Mouse (Mus musculus): ENCODE results near the gene 9530053A07Rik. TPM values are rescaled to one million over a fixed set of nuclear protein-coding genes. Genes with fewer than 3 reads are reported as not detected.

9530053A07Rik gene
- polyA plus RNA-seq, 1 experiment from 2014 or later, result 0.01 TPM

DNA sequence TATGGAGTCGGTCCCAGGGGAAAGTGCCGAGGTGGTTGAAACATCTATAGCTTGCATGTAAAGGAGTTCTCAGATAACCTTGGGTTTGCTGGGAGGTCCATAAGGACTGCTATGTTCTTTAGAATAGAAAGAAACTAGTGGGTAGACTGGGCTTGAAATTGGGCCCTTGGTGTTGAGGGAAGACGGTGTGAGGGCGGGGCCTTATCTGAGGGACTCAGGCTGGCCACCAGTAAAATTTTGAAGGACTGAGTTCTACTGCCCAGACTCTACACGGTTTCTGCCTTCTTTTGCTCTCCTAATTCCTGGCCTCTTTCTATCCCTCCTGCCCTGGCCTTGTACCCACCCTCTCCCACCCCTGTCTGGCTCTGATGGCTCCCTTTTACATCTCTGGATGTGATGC lies 51.6 kb downstream of the 9530053A07Rik start:
- no peak for ATAC-seq (ENCODE audit: low read depth)
- Histone ChIP-seq H3K9ac (ENCODE audit: low read depth, low read length) (peak overlapping the region; percentile 90), H3K4me1 (ENCODE audit: control insufficient read depth, insufficient read depth, low read length) (peaks cover 6% of the 10 kb centered on the region; the same call in 1 of the 2 replicates), H3K4me3 (ENCODE audit: low read depth, low read length) (peak overlapping the region; percentile 95), H3K27me3 (replicated peaks; ENCODE audit: control insufficient read depth, insufficient read depth, low read length) (no peaks in the 10 kb centered on the region), H3K27ac (replicated peaks; ENCODE audit: low read depth, low read length) (no peak overlapping the region), H3K4me2 (ENCODE audit: low read depth, low read length) (peak overlapping the region; percentile 81), H3K9me3 (ENCODE audit: control insufficient read depth, low read length) (no peaks in the 10 kb centered on the region), H3K36me3 (ENCODE audit: control insufficient read depth, insufficient read depth, low read length) (peaks cover 75% of the 10 kb centered on the region)
- DNase-seq (ENCODE audit: low spot score), result no peak
- 74% methylated on average over 5 of the region's 5 CpGs for WGBS

DNA sequence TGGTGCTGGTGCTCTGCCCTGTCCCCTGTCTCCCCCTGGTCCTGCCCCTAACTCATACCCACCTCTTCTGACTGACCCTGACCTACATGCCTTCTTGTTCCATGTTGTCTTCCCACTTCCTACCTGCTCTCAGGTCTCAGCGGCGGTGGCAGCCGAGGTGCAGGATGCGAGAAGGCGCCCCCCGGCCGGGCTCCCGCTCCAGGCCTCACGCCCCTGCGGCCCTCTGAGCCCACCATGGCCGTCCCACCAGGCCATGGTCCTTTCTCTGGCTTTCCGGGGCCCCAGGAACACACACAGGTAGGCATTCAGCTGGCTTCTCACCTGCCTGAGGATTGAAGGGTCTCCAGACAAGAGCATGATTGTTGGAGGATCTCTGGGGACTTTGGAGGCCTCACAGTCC lies 52.1 kb downstream of the 9530053A07Rik start:
- peaks cover 6% of the 10 kb centered on the region; the same call in 1 of the 2 replicates for H3K4me1 ChIP-seq (ENCODE audit: control insufficient read depth, insufficient read depth, low read length)
- DNase-seq (ENCODE audit: low spot score) (no peak), ATAC-seq (ENCODE audit: low read depth) (no peak)
- peak overlapping the region; percentile 81; the same call in 1 of the 2 replicates for H3K4me2 ChIP-seq (ENCODE audit: low read depth, low read length)
- 0 out of 2 replicates have a peak overlapping the region, but pooled peaks have one; percentile 90 for H3K9ac ChIP-seq (ENCODE audit: low read depth, low read length)
- H3K36me3 ChIP-seq (ENCODE audit: control insufficient read depth, insufficient read depth, low read length), result peaks cover 75% of the 10 kb centered on the region
- no peaks in the 10 kb centered on the region for H3K27me3 ChIP-seq (replicated peaks; ENCODE audit: control insufficient read depth, insufficient read depth, low read length)
- no peak overlapping the region for H3K27ac ChIP-seq (replicated peaks; ENCODE audit: low read depth, low read length)
- H3K9me3 ChIP-seq (ENCODE audit: control insufficient read depth, low read length), result no peaks in the 10 kb centered on the region
- 98% methylated on average over 12 of the region's 12 CpGs for WGBS
- no peak overlapping the region for H3K4me3 ChIP-seq (ENCODE audit: low read depth, low read length)

DNA sequence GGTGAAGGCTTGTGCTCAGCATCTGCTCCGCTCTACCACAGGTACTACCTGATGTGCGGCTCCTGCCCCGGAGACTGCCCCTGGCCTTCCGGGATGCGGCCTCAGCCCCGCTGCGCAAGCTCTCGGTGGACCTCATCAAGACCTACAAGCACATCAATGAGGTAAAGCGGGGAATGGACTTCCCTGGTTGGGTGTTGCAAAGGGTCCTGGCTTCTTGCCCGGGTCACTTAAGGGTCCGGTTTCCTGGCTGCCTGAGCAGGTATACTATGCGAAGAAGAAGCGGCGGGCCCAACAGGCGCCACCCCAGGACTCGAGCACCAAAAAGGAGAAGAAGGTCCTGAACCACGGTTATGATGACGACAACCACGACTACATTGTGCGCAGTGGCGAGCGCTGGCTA lies 53.1 kb downstream of the 9530053A07Rik start:
- Histone ChIP-seq H3K9ac (ENCODE audit: low read depth, low read length) (no peak overlapping the region), H3K36me3 (ENCODE audit: control insufficient read depth, insufficient read depth, low read length) (peaks cover 75% of the 10 kb centered on the region), H3K9me3 (ENCODE audit: control insufficient read depth, low read length) (no peaks in the 10 kb centered on the region), H3K4me3 (ENCODE audit: low read depth, low read length) (no peak overlapping the region), H3K27me3 (replicated peaks; ENCODE audit: control insufficient read depth, insufficient read depth, low read length) (no peaks in the 10 kb centered on the region), H3K4me2 (ENCODE audit: low read depth, low read length) (no peak overlapping the region), H3K4me1 (ENCODE audit: control insufficient read depth, insufficient read depth, low read length) (peaks cover 6% of the 10 kb centered on the region; the same call in 1 of the 2 replicates), H3K27ac (replicated peaks; ENCODE audit: low read depth, low read length) (no peak overlapping the region)
- ATAC-seq (ENCODE audit: low read depth), result no peak
- WGBS, result 97% methylated on average over 22 of the region's 22 CpGs
- no peak for DNase-seq (ENCODE audit: low spot score)

DNA sequence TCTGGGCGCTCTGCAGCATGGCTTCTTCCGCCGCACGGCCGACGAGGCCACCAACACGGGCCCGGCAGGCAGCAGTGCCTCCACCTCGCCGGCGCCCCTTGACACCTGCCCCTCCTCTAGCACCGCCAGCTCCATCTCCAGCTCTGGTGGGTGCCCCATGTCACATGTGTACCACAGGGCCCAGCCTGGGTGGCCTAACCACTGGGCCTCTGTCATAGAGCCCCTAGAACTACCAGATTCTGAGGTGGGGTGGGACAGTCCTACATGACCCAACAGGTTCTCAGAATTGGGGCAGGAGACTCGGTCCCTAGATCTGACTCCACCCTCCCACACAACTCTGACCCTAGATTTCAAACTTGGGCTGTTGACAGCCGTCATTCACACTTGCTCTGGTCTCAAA lies 56.6 kb downstream of the 9530053A07Rik start:
- no peaks in the 10 kb centered on the region for H3K4me1 ChIP-seq (ENCODE audit: control insufficient read depth, insufficient read depth, low read length)
- ATAC-seq (ENCODE audit: low read depth) (no peak), DNase-seq (ENCODE audit: low spot score) (no peak)
- WGBS, result 94% methylated on average over 13 of the region's 14 CpGs
- H3K9me3 ChIP-seq (ENCODE audit: control insufficient read depth, low read length), result no peaks in the 10 kb centered on the region
- no peak overlapping the region for H3K27ac ChIP-seq (replicated peaks; ENCODE audit: low read depth, low read length)
- no peak overlapping the region for H3K9ac ChIP-seq (ENCODE audit: low read depth, low read length)
- no peak overlapping the region for H3K4me2 ChIP-seq (ENCODE audit: low read depth, low read length)
- no peaks in the 10 kb centered on the region for H3K27me3 ChIP-seq (replicated peaks; ENCODE audit: control insufficient read depth, insufficient read depth, low read length)
- H3K36me3 ChIP-seq (ENCODE audit: control insufficient read depth, insufficient read depth, low read length), result peaks cover 95% of the 10 kb centered on the region
- no peak overlapping the region for H3K4me3 ChIP-seq (ENCODE audit: low read depth, low read length)

DNA sequence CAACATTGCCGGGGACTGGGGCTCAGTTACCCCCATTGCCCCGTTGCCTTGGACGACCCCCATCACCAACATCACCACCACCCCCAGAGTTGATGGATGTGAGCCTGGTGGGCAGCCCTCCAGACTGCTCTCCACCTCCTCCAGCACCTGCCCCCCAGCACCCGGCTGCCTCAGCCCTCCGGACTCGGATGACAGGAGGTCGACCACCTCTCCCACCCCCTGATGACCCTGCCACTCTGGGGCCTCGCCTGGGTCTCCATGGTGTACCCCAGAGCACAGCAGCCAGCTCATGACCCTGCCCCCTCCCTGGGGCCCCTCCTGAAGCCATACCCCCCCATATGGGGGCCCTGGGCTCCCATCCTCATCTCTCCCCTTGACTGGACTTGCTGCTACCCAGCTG lies 57.4 kb downstream of the 9530053A07Rik start:
- ATAC-seq (ENCODE audit: low read depth), result no peak
- Histone ChIP-seq H3K4me3 (ENCODE audit: low read depth, low read length) (no peak overlapping the region), H3K36me3 (ENCODE audit: control insufficient read depth, insufficient read depth, low read length) (peaks cover 97% of the 10 kb centered on the region), H3K27ac (replicated peaks; ENCODE audit: low read depth, low read length) (no peak overlapping the region), H3K4me2 (ENCODE audit: low read depth, low read length) (no peak overlapping the region), H3K4me1 (ENCODE audit: control insufficient read depth, insufficient read depth, low read length) (no peaks in the 10 kb centered on the region), H3K9me3 (ENCODE audit: control insufficient read depth, low read length) (no peaks in the 10 kb centered on the region), H3K9ac (ENCODE audit: low read depth, low read length) (no peak overlapping the region), H3K27me3 (replicated peaks; ENCODE audit: control insufficient read depth, insufficient read depth, low read length) (no peaks in the 10 kb centered on the region)
- WGBS, result 97% methylated on average over 6 of the region's 8 CpGs
- DNase-seq (ENCODE audit: low spot score), result no peak

DNA sequence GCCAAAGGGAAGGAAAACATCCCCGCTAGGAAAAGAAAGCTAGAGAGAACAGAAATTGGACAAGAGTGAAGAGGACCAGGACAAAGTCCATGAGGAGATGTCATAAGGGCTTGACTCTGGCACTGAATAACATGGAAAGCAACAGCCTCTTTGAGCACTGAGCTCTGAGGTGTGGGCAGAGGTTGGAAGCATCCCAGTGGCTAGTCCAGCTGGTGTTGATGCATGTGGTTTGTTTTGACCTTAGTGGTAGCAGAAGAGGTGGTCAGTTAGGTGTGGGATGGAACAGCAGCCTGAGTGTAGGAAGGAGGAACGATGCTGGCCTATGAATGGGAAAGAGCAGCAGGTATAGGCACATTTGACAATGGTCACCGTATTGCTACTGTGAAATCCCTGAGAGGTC lies 62.2 kb downstream of the 9530053A07Rik start:
- Histone ChIP-seq H3K27ac (replicated peaks; ENCODE audit: low read depth, low read length) (no peak overlapping the region), H3K9ac (ENCODE audit: low read depth, low read length) (no peak overlapping the region), H3K4me1 (ENCODE audit: control insufficient read depth, insufficient read depth, low read length) (no peaks in the 10 kb centered on the region), H3K9me3 (ENCODE audit: control insufficient read depth, low read length) (no peaks in the 10 kb centered on the region), H3K36me3 (ENCODE audit: control insufficient read depth, insufficient read depth, low read length) (peaks cover 72% of the 10 kb centered on the region), H3K4me2 (ENCODE audit: low read depth, low read length) (no peak overlapping the region), H3K4me3 (ENCODE audit: low read depth, low read length) (no peak overlapping the region), H3K27me3 (replicated peaks; ENCODE audit: control insufficient read depth, insufficient read depth, low read length) (no peaks in the 10 kb centered on the region)
- ATAC-seq (ENCODE audit: low read depth), result no peak
- DNase-seq (ENCODE audit: low spot score), result no peak
- WGBS, result 93% methylated on average over 3 of the region's 3 CpGs

DNA sequence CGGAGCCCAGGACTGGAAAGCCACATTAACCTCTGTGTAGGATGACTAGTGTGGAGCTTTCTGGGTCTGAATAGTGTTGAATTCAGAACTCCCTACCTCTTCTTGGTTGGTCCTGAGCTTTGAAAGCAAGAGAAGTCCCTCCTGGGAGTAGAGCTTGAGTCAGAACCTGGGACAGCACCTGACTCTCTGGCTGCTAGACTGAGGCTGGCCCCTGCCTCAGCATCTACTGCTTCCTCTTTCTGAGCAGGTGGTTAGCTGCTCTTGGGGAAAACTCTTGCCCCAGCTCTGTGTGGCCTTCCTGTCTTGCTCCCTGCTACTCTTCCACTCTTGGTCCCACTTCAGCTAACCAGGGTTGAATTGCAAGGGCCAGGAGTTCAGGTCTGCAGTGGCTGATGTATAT lies 62.6 kb downstream of the 9530053A07Rik start:
- no peaks in the 10 kb centered on the region for H3K27me3 ChIP-seq (replicated peaks; ENCODE audit: control insufficient read depth, insufficient read depth, low read length)
- ATAC-seq (ENCODE audit: low read depth) (no peak), DNase-seq (ENCODE audit: low spot score) (no peak)
- H3K4me3 ChIP-seq (ENCODE audit: low read depth, low read length), result no peak overlapping the region
- 93% methylated on average over 1 of the region's 1 CpGs for WGBS
- H3K9ac ChIP-seq (ENCODE audit: low read depth, low read length), result no peak overlapping the region
- no peaks in the 10 kb centered on the region for H3K9me3 ChIP-seq (ENCODE audit: control insufficient read depth, low read length)
- no peak overlapping the region for H3K4me2 ChIP-seq (ENCODE audit: low read depth, low read length)
- H3K27ac ChIP-seq (replicated peaks; ENCODE audit: low read depth, low read length), result no peak overlapping the region
- no peaks in the 10 kb centered on the region for H3K4me1 ChIP-seq (ENCODE audit: control insufficient read depth, insufficient read depth, low read length)
- H3K36me3 ChIP-seq (ENCODE audit: control insufficient read depth, insufficient read depth, low read length), result peaks cover 68% of the 10 kb centered on the region

DNA sequence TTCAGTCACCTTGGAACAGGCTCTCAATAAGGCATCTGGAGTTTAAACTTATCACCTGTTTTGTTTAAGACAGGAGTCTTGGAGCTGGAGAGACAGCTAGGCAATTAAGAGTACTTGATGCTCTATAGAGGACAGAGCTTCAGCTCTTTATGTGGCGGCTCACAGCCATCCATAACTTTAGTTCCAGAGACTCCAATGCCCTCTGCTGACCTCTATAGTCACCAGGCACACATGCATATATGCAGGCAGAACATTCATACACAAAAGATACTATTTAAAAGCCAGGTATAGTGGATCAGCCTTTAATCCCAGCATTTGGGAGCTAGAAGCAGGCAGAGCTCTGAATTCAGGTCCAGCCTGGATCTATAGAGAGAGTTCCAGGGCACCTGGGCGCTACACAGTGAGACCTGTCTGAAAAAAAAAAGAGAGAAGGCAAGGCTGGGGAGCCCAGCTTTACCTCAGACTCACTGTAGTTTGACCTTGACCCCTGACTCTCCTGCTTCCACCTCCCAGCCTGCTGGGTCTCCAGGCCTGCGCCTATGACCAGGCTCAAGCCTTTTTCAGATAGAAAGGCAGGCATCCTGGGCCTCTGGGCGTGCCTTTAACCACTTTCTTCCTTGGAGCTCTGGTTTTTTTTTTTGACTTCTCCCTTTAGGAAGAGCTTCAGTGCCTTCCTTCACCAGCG lies 66.3 kb downstream of the 9530053A07Rik start:
- 90% methylated on average over 5 of the region's 5 CpGs for WGBS
- no peak for ATAC-seq (ENCODE audit: low read depth)
- Histone ChIP-seq H3K9ac (ENCODE audit: low read depth, low read length) (no peak overlapping the region), H3K36me3 (ENCODE audit: control insufficient read depth, insufficient read depth, low read length) (peaks cover 44% of the 10 kb centered on the region), H3K4me1 (ENCODE audit: control insufficient read depth, insufficient read depth, low read length) (no peaks in the 10 kb centered on the region), H3K9me3 (ENCODE audit: control insufficient read depth, low read length) (no peaks in the 10 kb centered on the region), H3K27ac (replicated peaks; ENCODE audit: low read depth, low read length) (no peak overlapping the region), H3K4me3 (ENCODE audit: low read depth, low read length) (no peak overlapping the region), H3K4me2 (ENCODE audit: low read depth, low read length) (no peak overlapping the region), H3K27me3 (replicated peaks; ENCODE audit: control insufficient read depth, insufficient read depth, low read length) (no peaks in the 10 kb centered on the region)
- no peak for DNase-seq (ENCODE audit: low spot score)

DNA sequence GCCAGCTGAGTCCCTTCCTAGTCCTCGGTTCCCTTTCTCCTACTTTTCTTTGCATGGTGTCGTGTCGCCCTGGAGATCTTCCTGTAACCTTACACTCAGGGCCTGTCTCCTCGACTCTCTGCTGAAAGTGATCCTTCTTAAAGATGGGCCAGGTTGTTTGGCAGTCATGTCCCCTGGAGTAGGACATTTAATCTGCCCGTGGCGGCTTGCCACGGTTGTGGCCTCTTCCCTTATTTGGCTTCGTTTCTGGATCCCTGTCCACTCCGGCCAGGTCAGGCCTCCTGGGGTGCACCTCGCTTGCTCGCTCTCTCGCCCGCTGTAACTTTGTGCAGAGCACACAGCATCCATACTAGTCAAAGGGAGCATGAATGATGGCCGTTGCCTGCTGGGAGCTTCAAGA lies 67.3 kb downstream of the 9530053A07Rik start:
- Histone ChIP-seq H3K9ac (ENCODE audit: low read depth, low read length) (no peak overlapping the region), H3K4me1 (ENCODE audit: control insufficient read depth, insufficient read depth, low read length) (no peaks in the 10 kb centered on the region), H3K27me3 (replicated peaks; ENCODE audit: control insufficient read depth, insufficient read depth, low read length) (no peaks in the 10 kb centered on the region), H3K9me3 (ENCODE audit: control insufficient read depth, low read length) (no peaks in the 10 kb centered on the region), H3K4me3 (ENCODE audit: low read depth, low read length) (no peak overlapping the region), H3K27ac (replicated peaks; ENCODE audit: low read depth, low read length) (no peak overlapping the region), H3K36me3 (ENCODE audit: control insufficient read depth, insufficient read depth, low read length) (peaks cover 34% of the 10 kb centered on the region), H3K4me2 (ENCODE audit: low read depth, low read length) (no peak overlapping the region)
- no peak for ATAC-seq (ENCODE audit: low read depth)
- no peak for DNase-seq (ENCODE audit: low spot score)
- 62% methylated on average over 14 of the region's 14 CpGs for WGBS

Measured in embryonic facial prominence, embryonic 14.5 days (tissue).